Comparison of ENCODE assay signal across 8 mouse cellular contexts in the genomic region with DNA sequence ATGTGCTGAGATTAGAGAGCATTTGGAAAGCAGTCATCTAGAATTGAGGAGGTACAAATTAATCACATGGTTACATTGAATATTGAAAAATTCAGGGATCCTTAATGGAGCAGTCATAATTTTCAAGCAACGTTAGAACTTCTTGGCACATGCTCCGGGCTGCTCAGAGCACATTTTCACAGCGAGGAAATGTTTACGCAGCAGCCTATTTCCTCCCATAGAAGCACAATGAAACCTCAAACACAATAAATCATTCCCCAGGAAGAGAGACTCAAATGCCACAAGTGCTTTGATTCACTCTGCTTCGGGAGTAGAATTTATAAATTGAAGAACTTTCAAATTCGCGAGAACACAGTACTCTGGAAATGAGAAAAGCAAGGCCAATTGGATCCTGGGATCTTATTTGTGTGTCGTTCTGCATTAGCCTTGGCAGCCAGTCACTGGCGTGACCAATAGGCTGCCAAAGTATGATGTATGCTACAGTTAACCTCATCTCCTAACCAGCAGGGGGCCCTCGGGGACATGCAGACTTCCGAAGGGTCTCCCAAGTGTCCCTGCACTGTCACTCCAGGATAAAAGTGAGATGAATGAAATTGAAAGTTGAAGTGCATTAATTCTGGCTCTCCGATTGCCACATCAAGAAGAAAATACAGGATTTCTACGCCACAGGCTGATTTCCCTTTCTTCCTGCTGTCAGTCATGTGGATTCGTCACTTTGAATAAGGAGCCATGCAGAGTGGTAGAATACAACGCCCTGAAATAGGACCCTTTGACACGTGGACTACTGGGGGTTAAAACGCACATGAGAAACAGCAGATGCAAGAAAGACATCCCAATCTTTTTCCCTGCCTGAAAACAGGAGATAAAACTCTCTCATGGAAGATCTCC.
A peak's percentile ranks its signal among the peaks of the same experiment; 100 is the strongest.
DNase-seq lines count a peak whose midpoint lies in the region; ATAC-seq and TF ChIP-seq lines count a peak whose summit lies in the region.

No protein-coding gene starts in this region.

- peak; percentile 5 for DNase-seq in thymus, postnatal 25 days
- DNase-seq in thymus, adult 18-20 months = no peak
- DNase-seq in forebrain, embryonic 10.5 days (ENCODE audit: extremely low spot score, low spot score) = peak; percentile 19
- DNase-seq in kidney, postnatal 36 days = peak; percentile 43 to 74
- no peak for DNase-seq in liver, embryonic 11.5 days (ENCODE audit: low spot score)
- peak; percentile 90 for DNase-seq in midbrain, postnatal 0 days (ENCODE audit: low spot score)
- peak; percentile 68 for DNase-seq in telencephalon, adult 2 months (ENCODE audit: low read depth, low spot score)

- no peaks in the 10 kb centered on the region for H3K27me3 ChIP-seq in forebrain, embryonic 10.5 days (ENCODE audit: poor library complexity, severe bottlenecking)
- no peaks in the 10 kb centered on the region for H3K27me3 ChIP-seq in heart, embryonic 16.5 days (ENCODE audit: control insufficient read depth, insufficient read depth, low read length)
- no peaks in the 10 kb centered on the region for H3K27me3 ChIP-seq in liver, embryonic 11.5 days (replicated peaks; ENCODE audit: control insufficient read depth, insufficient read depth, low read length)
- no peaks in the 10 kb centered on the region for H3K27me3 ChIP-seq in midbrain, postnatal 0 days (ENCODE audit: insufficient read depth, low read length)

- TF ChIP-seq CTCF in midbrain, postnatal 0 days (IDR thresholded peaks at IDR 0.05) = peak; percentile 77

- no peaks in the 10 kb centered on the region for H3K9me3 ChIP-seq in forebrain, embryonic 10.5 days
- H3K9me3 ChIP-seq in heart, embryonic 16.5 days (replicated peaks; ENCODE audit: control insufficient read depth, low read length) = no peaks in the 10 kb centered on the region
- no peaks in the 10 kb centered on the region for H3K9me3 ChIP-seq in liver, embryonic 11.5 days (ENCODE audit: control insufficient read depth, low read length)
- no peaks in the 10 kb centered on the region for H3K9me3 ChIP-seq in midbrain, postnatal 0 days (ENCODE audit: low read length)

- H3K4me1 ChIP-seq in forebrain, embryonic 10.5 days = peaks cover 8% of the 10 kb centered on the region
- H3K4me1 ChIP-seq in heart, embryonic 16.5 days (ENCODE audit: control insufficient read depth, insufficient read depth, low read length) = no peaks in the 10 kb centered on the region
- H3K4me1 ChIP-seq in liver, embryonic 11.5 days (replicated peaks; ENCODE audit: control insufficient read depth, insufficient read depth, low read length) = no peaks in the 10 kb centered on the region
- H3K4me1 ChIP-seq in midbrain, postnatal 0 days (ENCODE audit: insufficient read depth, low read length) = no peaks in the 10 kb centered on the region

- ATAC-seq in heart, embryonic 16.5 days (replicated peaks; ENCODE audit: extremely low read depth, insufficient read depth, low FRiP score) = peak; percentile 76; the same call in 1 of the 2 replicates
- ATAC-seq in liver, embryonic 11.5 days (replicated peaks; ENCODE audit: low FRiP score) = no peak; the same call in 1 of the 2 replicates
- ATAC-seq in midbrain, postnatal 0 days (ENCODE audit: low FRiP score) = peak; percentile 92

- WGBS in forebrain, embryonic 10.5 days = 53% methylated on average over 17 of the region's 17 CpGs
- 29% methylated on average over 17 of the region's 17 CpGs for WGBS in heart, embryonic 16.5 days
- 38% methylated on average over 17 of the region's 17 CpGs for WGBS in liver, embryonic 11.5 days
- 6% methylated on average over 17 of the region's 17 CpGs for WGBS in midbrain, postnatal 0 days

- peak overlapping the region; percentile 12; the same call in 1 of the 2 replicates for H3K4me3 ChIP-seq in forebrain, embryonic 10.5 days
- H3K4me3 ChIP-seq in heart, embryonic 16.5 days (ENCODE audit: low read length) = peak overlapping the region; percentile 22
- H3K4me3 ChIP-seq in liver, embryonic 11.5 days (ENCODE audit: low read depth, low read length) = no peak overlapping the region
- peak overlapping the region; percentile 32 for H3K4me3 ChIP-seq in midbrain, postnatal 0 days (ENCODE audit: low read depth, low read length)

- no peak overlapping the region for H3K9ac ChIP-seq in heart, embryonic 16.5 days (ENCODE audit: low read length)
- no peak overlapping the region for H3K9ac ChIP-seq in liver, embryonic 11.5 days (ENCODE audit: low read depth, low read length)
- no peak overlapping the region for H3K9ac ChIP-seq in midbrain, postnatal 0 days (replicated peaks; ENCODE audit: low read length, poor library complexity, severe bottlenecking)

- no peaks in the 10 kb centered on the region for H3K36me3 ChIP-seq in forebrain, embryonic 10.5 days (replicated peaks)
- H3K36me3 ChIP-seq in heart, embryonic 16.5 days (ENCODE audit: control insufficient read depth, insufficient read depth) = no peaks in the 10 kb centered on the region
- no peaks in the 10 kb centered on the region for H3K36me3 ChIP-seq in liver, embryonic 11.5 days (ENCODE audit: control insufficient read depth, insufficient read depth, low read length)
- no peaks in the 10 kb centered on the region for H3K36me3 ChIP-seq in midbrain, postnatal 0 days (ENCODE audit: insufficient read depth, low read length)

- peak overlapping the region; percentile 58 for H3K4me2 ChIP-seq in heart, embryonic 16.5 days (ENCODE audit: low read depth, low read length)
- H3K4me2 ChIP-seq in liver, embryonic 11.5 days = peak overlapping the region; percentile 6
- H3K4me2 ChIP-seq in midbrain, postnatal 0 days (ENCODE audit: low read depth, low read length, poor library complexity, severe bottlenecking) = peak overlapping the region; percentile 52

- H3K27ac ChIP-seq in forebrain, embryonic 10.5 days = no peak overlapping the region
- H3K27ac ChIP-seq in heart, embryonic 16.5 days (ENCODE audit: low read length) = no peak overlapping the region
- no peak overlapping the region for H3K27ac ChIP-seq in liver, embryonic 11.5 days (ENCODE audit: low read depth, low read length)
- no peak overlapping the region for H3K27ac ChIP-seq in midbrain, postnatal 0 days (ENCODE audit: low read depth, low read length)

Comparison
In these comparisons a context has a peak if more than half of its experiments do, and no peak if none do; other contexts are left out.
1. DNase-seq: peak in thymus, postnatal 25 days (single experiment), forebrain, embryonic 10.5 days (single experiment), kidney, postnatal 36 days (2 of 2), midbrain, postnatal 0 days (single experiment) and telencephalon, adult 2 months (single experiment); none in thymus, adult 18-20 months (0 of 2) and liver, embryonic 11.5 days (single experiment).
2. H3K4me2 ChIP-seq: peak in every context shown above with its lines; median percentile 58 in heart, embryonic 16.5 days; 52 in midbrain, postnatal 0 days; 6 in liver, embryonic 11.5 days.